Mouse (Mus musculus): ENCODE measurements around the gene Mlycd. TPM values are rescaled to one million over a fixed set of nuclear protein-coding genes. Genes with fewer than 3 reads are reported as not detected.

Mlycd gene
- polyA plus RNA-seq, 1 experiment = 30.5 TPM

GRCm38 (mm10) chr8:119452919-119453318 is 58.2 kb downstream of the Mlycd start:
- no peaks in the 10 kb centered on the region for H3K27me3 ChIP-seq (ENCODE audit: control insufficient read depth, insufficient read depth, low read length)
- H3K4me3 ChIP-seq (replicated peaks; ENCODE audit: insufficient read depth, low read depth, low read length) = no peak overlapping the region
- 95% methylated on average over 5 of the region's 5 CpGs for WGBS
- H3K27ac ChIP-seq (ENCODE audit: insufficient read depth, low read length) = no peak overlapping the region
- no peaks in the 10 kb centered on the region for H3K4me1 ChIP-seq (ENCODE audit: control insufficient read depth, insufficient read depth, low read length)
- DNase-seq = no peak
- TF ChIP-seq CTCF (IDR thresholded peaks at IDR 0.05; ENCODE audit: borderline replicate concordance, insufficient read depth, low read depth, low read length) (no peak), POLR2A (IDR thresholded peaks at IDR 0.05; ENCODE audit: borderline replicate concordance, insufficient read depth, low read length) (no peak)

GRCm38 (mm10) chr8:119456045-119456444 is 61.4 kb downstream of the Mlycd start:
- 74% methylated on average over 5 of the region's 5 CpGs for WGBS
- no peak for DNase-seq
- TF ChIP-seq POLR2A (IDR thresholded peaks at IDR 0.05; ENCODE audit: borderline replicate concordance, insufficient read depth, low read length) (no peak), CTCF (IDR thresholded peaks at IDR 0.05; ENCODE audit: borderline replicate concordance, insufficient read depth, low read depth, low read length) (no peak)
- no peak overlapping the region for H3K27ac ChIP-seq (ENCODE audit: insufficient read depth, low read length)
- H3K4me1 ChIP-seq (ENCODE audit: control insufficient read depth, insufficient read depth, low read length) = no peaks in the 10 kb centered on the region
- H3K4me3 ChIP-seq (replicated peaks; ENCODE audit: insufficient read depth, low read depth, low read length) = no peak overlapping the region
- H3K27me3 ChIP-seq (ENCODE audit: control insufficient read depth, insufficient read depth, low read length) = no peaks in the 10 kb centered on the region

GRCm38 (mm10) chr8:119459724-119460123 is 65.0 kb downstream of the Mlycd start:
- no peaks in the 10 kb centered on the region for H3K27me3 ChIP-seq (ENCODE audit: control insufficient read depth, insufficient read depth, low read length)
- no peaks in the 10 kb centered on the region for H3K4me1 ChIP-seq (ENCODE audit: control insufficient read depth, insufficient read depth, low read length)
- no peak overlapping the region for H3K27ac ChIP-seq (ENCODE audit: insufficient read depth, low read length)
- no peak for DNase-seq
- 18% methylated on average over 16 of the region's 16 CpGs for WGBS
- no peak overlapping the region for H3K4me3 ChIP-seq (replicated peaks; ENCODE audit: insufficient read depth, low read depth, low read length)
- TF ChIP-seq CTCF (IDR thresholded peaks at IDR 0.05; ENCODE audit: borderline replicate concordance, insufficient read depth, low read depth, low read length) (no peak), POLR2A (IDR thresholded peaks at IDR 0.05; ENCODE audit: borderline replicate concordance, insufficient read depth, low read length) (no peak)

Other genes starting within 250 kb of the Mlycd start
- 323 and 343 TPM in 2 replicates for gene Hsbp1, start 50.4 kb upstream of the Mlycd start, polyA plus RNA-seq (2012; rRNA removed)
- 0.84 and 0.93 TPM in 2 replicates for gene Osgin1, start 39.2 kb downstream of the Mlycd start, polyA plus RNA-seq (2012; rRNA removed)
- gene Necab2, start 51.8 kb downstream of the Mlycd start, polyA plus RNA-seq (2012; rRNA removed) = 17.0 and 26.6 TPM in 2 replicates
- 0.29 and 0.30 TPM in 2 replicates for gene Slc38a8, start 106.8 kb downstream of the Mlycd start, polyA plus RNA-seq (2012; rRNA removed)
- 81.6 and 89.4 TPM in 2 replicates for gene Mbtps1, start 163.9 kb downstream of the Mlycd start, polyA plus RNA-seq (2012; rRNA removed)
- gene Hsdl1, start 180.3 kb downstream of the Mlycd start, polyA plus RNA-seq (2012; rRNA removed) = 42.4 and 45.0 TPM in 2 replicates
- gene Dnaaf1, start 180.4 kb downstream of the Mlycd start, polyA plus RNA-seq (2012; rRNA removed) = 0.20 and 0.27 TPM in 2 replicates
- 14.2 and 14.6 TPM in 2 replicates for gene Taf1c, start 210.3 kb downstream of the Mlycd start, polyA plus RNA-seq (2012; rRNA removed)
- 0.11 TPM in 2 replicates for gene Adad2, start 217.9 kb downstream of the Mlycd start, polyA plus RNA-seq (2012; rRNA removed)
- 92.6 and 99.0 TPM in 2 replicates for gene Kcng4, start 240.8 kb downstream of the Mlycd start, polyA plus RNA-seq (2012; rRNA removed)

All from cerebellum, adult 2 months (tissue).